Mouse (Mus musculus) adrenal gland, adult 18-20 months (tissue): ENCODE results near the gene Ifi44. TPM values are rescaled to one million over a fixed set of nuclear protein-coding genes. Genes with fewer than 3 reads are reported as not detected.
A peak's percentile ranks its signal among the peaks of the same experiment; 100 is the strongest.

Experiments used
- DNase-seq, 2 experiments: peaks; one replicate each; pipeline ENCODE4 v3.0.0; 2021 to 2022; ENCODE audit warnings: low spot score in 2 of 2
- long read RNA-seq, 2 experiments: library from polyadenylated mRNA; stranded (forward); transcript quantifications; one replicate each; pipeline ENCODE4 v2.0.0; 2021
- total RNA-seq, 2 experiments: library from RNA; stranded (reverse); gene quantifications; 1 replicate in 1 of 2; 2 replicates in 1 of 2; pipeline ENCODE4 v1.2.3; 2021

Gene Ifi44
- total RNA-seq: 1 to 10 TPM; 4.5 to 7.0 TPM
- long read RNA-seq, experiment 1: 0 reads
- long read RNA-seq, experiment 2, partial matches to known transcripts: 1 of 2 reads
- long read RNA-seq, experiment 2, other reads (novel, unspliced or antisense): 0 of 2 reads

DNA sequence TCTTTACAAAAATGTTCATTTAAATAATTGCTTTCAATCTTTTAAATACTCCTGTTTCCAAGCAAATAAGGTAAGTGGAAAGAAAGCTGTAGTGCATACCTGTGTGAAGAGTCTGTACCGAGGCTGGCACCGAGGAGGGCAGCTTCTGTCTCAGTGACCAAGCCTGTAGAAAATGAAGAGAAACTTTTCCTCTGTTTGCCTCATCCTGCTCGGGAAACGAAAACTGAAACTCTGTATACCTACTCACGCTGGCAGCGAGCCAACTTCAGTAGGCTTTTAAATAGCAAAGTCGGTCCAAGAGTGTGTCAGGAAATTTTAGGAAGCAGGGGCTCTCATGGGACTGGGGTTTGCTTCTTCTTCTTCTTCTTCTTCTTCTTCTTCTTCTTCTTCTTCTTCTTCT is at the start of gene Ifi44:
Gene Ifi44 (minus strand): TSS at position 224 of the 400 bp plus-strand sequence.
- peak in 1 of 2 experiments; percentile 27 for DNase-seq

DNA sequence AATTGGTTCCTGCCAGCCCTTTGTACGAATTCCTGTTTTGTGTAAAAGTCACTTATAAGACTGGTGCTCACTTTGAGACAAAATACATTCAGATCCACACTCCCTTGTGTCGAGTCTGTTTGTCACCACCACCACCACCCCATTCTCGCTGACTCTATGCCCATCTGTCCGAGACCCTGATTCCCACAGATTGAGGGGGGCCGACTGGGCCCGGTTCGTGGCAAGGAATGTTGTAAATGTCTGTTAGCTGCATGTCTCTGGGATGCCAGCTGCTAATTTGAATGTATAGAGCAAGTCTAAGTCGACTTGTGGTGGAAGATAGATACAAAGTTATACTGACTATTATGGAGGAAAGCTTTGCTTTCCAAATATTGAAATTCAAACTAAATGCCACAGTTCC is 38.9 kb upstream of the Ifi44 start:
- no peak for DNase-seq

DNA sequence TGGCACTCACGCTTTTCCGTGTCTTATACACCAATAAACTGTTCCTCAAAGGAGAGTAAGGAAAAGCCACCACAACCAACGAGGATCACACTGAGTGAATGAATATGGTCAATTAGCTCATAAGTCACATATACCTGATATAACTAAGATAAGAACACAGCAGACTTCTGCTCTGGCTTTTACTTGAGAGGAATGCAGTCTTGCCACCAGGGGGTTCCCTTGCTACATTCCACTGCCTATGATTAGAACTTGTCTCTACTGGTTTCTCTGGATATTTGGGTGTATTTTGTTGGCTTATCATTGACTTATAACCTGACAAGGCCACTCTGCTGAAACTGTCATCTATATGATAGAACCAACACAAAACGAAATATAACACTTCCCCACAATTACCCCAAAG is 25.3 kb upstream of the Ifi44 start:
- DNase-seq: no peak

DNA sequence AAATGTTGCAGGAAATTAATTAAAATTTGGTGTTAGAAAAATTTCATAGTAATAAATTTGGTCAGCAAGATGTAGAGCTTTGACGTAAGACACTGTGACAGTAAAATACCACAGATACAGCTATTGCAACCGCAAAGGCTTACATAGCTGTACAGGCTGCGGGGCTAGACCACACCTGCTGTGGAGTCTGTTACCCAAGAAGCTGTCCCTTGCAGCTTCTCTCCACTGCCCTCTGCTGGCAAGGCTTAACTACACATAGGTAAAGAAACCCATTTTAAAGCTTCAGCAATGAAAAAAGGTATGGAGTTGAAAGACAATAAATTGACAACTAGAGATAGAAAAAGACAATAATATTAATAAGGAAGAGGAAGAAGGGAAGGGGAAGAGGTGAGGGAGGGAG is 21.3 kb upstream of the Ifi44 start:
- peak; percentile 53 to 56 for DNase-seq

DNA sequence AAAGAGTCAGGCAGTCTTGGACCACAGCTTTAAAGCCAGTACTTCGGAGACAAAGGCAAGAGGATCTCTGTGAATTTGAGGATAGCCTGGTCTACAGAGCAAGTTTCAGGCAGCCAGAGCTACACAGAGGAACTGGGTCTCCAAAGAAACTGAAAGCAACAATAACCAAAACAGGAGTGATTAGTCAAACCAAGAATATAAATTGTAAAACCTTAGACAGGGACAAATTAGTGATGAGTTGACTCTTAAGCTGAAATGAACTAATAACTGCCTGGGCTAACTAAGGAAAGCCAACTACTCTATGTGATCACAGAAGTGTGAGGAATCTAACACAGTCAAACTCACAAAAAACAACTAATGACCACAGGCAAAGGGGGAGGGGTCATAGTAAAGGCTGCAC is 1.2 kb downstream of the Ifi44 start:
- DNase-seq: no peak

DNA sequence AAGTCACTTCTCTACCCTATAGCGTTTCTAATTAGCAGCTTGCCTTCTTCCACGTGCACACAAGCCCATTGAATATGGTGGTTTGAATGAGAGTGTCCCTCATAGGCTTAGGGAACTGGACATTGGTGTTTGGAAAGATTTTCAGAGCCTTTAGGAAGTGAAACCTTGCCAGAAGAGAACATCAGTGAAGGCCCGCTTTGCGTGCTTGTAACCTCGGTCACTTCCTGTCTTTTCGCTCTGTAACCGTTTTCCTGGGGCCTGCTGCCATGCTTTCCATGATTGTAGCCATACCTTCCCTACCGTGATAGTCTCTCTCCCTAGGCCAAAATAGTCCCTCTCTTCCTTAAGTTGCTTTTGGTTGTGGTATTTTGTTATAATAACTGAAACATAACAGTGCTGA is 3.7 kb downstream of the Ifi44 start:
- DNase-seq: no peak

DNA sequence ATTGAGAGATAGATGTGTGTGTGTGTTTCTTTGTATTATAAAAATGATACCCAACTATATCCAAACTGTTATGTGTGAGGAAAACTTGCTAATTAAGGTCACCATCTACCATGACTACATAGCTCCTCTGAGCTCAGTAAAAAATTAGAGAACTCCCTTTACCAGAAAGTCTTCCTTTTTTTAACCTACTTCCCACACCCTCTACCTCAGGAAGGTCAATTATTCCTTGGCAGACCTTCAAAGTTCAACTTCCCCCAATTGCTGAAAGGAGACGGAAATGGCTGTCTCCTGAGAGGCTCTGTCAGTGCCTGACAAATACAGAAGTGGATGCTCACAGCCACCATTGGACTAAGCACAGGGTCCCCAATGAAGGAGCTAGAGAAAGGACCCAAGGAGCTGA is 7.5 kb downstream of the Ifi44 start:
- no peak for DNase-seq

DNA sequence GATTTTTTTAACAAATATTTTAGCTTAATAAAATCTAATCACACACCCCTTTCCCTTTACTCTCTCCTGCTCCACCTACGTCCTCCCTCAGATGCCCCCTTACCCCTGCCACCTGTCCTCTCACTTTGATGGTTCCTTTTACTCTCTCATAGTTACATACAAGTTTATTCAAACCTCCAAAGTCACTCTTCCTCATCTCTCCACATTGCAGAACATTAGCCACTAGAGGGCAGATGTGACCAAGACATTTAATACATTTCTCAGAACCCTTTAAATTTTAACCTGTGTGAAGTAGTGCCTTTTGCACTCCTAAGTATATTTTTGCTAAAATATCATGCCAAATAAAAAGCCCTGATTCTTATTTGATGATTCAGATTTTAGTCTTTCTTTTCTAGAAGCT is 33.5 kb downstream of the Ifi44 start:
- peak in 1 of 2 experiments; percentile 9 for DNase-seq

DNA sequence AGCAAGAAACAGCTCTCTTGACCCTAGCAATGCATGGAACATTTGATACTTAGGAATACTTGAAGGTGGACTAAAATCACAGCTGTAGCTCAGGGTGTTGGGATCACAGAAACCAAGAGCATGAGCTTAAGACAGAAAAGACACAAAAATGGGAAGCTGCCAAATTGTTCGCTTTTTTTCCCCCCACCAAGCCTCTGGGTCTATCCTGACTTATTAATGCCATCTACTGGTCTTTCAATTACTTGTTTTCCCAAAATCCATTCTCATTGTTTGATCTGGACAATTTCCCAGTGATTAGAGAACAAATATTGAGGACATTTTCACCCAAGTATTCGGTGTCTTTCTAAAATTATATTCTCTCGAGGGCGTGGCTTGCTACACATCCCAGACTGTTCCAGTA is 42.4 kb downstream of the Ifi44 start:
- DNase-seq: no peak

Other genes starting within 250 kb of the Ifi44 start
- gene Ifi44l, start 12.9 kb upstream of the Ifi44 start, total RNA-seq: not detected
- 1 to 10 TPM in 1 of 2 experiments, under 1 TPM in 1; 0.27 to 1.5 TPM for gene Ptgfr, start 87.7 kb upstream of the Ifi44 start, total RNA-seq